Mouse (Mus musculus): ENCODE data around the gene Gm21679. TPM values are rescaled to one million over a fixed set of nuclear protein-coding genes. Genes with fewer than 3 reads are reported as not detected.

Gene Gm21679
- polyA plus RNA-seq (2015; fragmentation: Nextera tagmentation; extraction: Ambion mirVana), result not detected in 2 replicates

GRCm38 (mm10) chrY:29683270-29683669 is at the start of gene Gm21679:
Gene Gm21679, minus strand, starts transcription at chrY:29683370.

